Mouse (Mus musculus): ENCODE measurements around the gene Gimap3. TPM values are rescaled to one million over a fixed set of nuclear protein-coding genes. Genes with fewer than 3 reads are reported as not detected.

The Gimap3 gene
- 1,843 TPM for polyA plus RNA-seq (2017; shearing (Covaris generic))

GRCm38 (mm10) chr6:48770696-48771095 is at the start of gene Gimap3:
TSS of gene Gimap3 (minus strand) at chr6:48770851.

GRCm38 (mm10) chr6:48745959-48746889 is 24.4 kb downstream of the Gimap3 start, which contains the start of gene Gimap5:
TSS of gene Gimap5 (plus strand) at chr6:48746197.

GRCm38 (mm10) chr6:48738961-48739779 is 31.5 kb downstream of the Gimap3 start, which contains the start of gene Gimap1:
TSS of gene Gimap1 (plus strand) at chr6:48739054.

GRCm38 (mm10) chr6:48718455-48718854 is 52.2 kb downstream of the Gimap3 start, which contains the start of the genes Gm28053 and Gimap7:
TSS of gene Gm28053 (plus strand) at chr6:48718607.
TSS of gene Gimap7 (plus strand) at chr6:48718621.

Other genes starting within 250 kb of the Gimap3 start
- 0.61 TPM for gene Atp6v0e2, start 233.2 kb downstream of the Gimap3 start, polyA plus RNA-seq (2017; shearing (Covaris generic))
- gene Lrrc61, start 216.1 kb downstream of the Gimap3 start, polyA plus RNA-seq (2017; shearing (Covaris generic)): 10.6 TPM
- gene Rarres2, start 198.1 kb downstream of the Gimap3 start, polyA plus RNA-seq (2017; shearing (Covaris generic)): not detected
- not detected for gene Gm45021, start 181.2 kb downstream of the Gimap3 start, polyA plus RNA-seq (2017; shearing (Covaris generic))
- gene Repin1, start 177.0 kb downstream of the Gimap3 start, polyA plus RNA-seq (2017; shearing (Covaris generic)): 7.2 TPM
- not detected for gene Gm44965, start 176.9 kb downstream of the Gimap3 start, polyA plus RNA-seq (2017; shearing (Covaris generic))
- gene Zfp775, start 168.8 kb downstream of the Gimap3 start, polyA plus RNA-seq (2017; shearing (Covaris generic)): 7.6 TPM
- 2.6 TPM for gene AI854703, start 144.1 kb downstream of the Gimap3 start, polyA plus RNA-seq (2017; shearing (Covaris generic))
- gene Gimap8, start 123.6 kb downstream of the Gimap3 start, polyA plus RNA-seq (2017; shearing (Covaris generic)): 173 TPM
- gene Gimap9, start 94.7 kb downstream of the Gimap3 start, polyA plus RNA-seq (2017; shearing (Covaris generic)): 226 TPM
- gene Gimap4, start 86.3 kb downstream of the Gimap3 start, polyA plus RNA-seq (2017; shearing (Covaris generic)): 1,360 TPM
- 1,977 TPM for gene Gimap6, start 62.6 kb downstream of the Gimap3 start, polyA plus RNA-seq (2017; shearing (Covaris generic))
- 22.4 TPM for gene Gm28053, start 52.2 kb downstream of the Gimap3 start, polyA plus RNA-seq (2017; shearing (Covaris generic))
- gene Gimap7, start 52.2 kb downstream of the Gimap3 start, polyA plus RNA-seq (2017; shearing (Covaris generic)): 257 TPM
- gene Gimap1, start 31.8 kb downstream of the Gimap3 start, polyA plus RNA-seq (2017; shearing (Covaris generic)): 398 TPM
- gene Gimap5, start 24.7 kb downstream of the Gimap3 start, polyA plus RNA-seq (2017; shearing (Covaris generic)): 153 TPM
- 4.3 TPM for gene Tmem176a, start 70.1 kb upstream of the Gimap3 start, polyA plus RNA-seq (2017; shearing (Covaris generic))
- gene Tmem176b, start 70.6 kb upstream of the Gimap3 start, polyA plus RNA-seq (2017; shearing (Covaris generic)): 9.9 TPM
- not detected for gene Aoc1, start 102.0 kb upstream of the Gimap3 start, polyA plus RNA-seq (2017; shearing (Covaris generic))
- not detected for gene 1600015I10Rik, start 159.0 kb upstream of the Gimap3 start, polyA plus RNA-seq (2017; shearing (Covaris generic))
- gene Doxl2, start 204.1 kb upstream of the Gimap3 start, polyA plus RNA-seq (2017; shearing (Covaris generic)): not detected
- gene Svs1, start 216.0 kb upstream of the Gimap3 start, polyA plus RNA-seq (2017; shearing (Covaris generic)): not detected

Measured in effector memory CD4-positive, alpha-beta T cell, adult 5 months (primary cell).